Mouse (Mus musculus): ENCODE data around the gene Nbr1.
A peak's percentile ranks its signal among the peaks of the same experiment; 100 is the strongest.

Gene Nbr1

DNA sequence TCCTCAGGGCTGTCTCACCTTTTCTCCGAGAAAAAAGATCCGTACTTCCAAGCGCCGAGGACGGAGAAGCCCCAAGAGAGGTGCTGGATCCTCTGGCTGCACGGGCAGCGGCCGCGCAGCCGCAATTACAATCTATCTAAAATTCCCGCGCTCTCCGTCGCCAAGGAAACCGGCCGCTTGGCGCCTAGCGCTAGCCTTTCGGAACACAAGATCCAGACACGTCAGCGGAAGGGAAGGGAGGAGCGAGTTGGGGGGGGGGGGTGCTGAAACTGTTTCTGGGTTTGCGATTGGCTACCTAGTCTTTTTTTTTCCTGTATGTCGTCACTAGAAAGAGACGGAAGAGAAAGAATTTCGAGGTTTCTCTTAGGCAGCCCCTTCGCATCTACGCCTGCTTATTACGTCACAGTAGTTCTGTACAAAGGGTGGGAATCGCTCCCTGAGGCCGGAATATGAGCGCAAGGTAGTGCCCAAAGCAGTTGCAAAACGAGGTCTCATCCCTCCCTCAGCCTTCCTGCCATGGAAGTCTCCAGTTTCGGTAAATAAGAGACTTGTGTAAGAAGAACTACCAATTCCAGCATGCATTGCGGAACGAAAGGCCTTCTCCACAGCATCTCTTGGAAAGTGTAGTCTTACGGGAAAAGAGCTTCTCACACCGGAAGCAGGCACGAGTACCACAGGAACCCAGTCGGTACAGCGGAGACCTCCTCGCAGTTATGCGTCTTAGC is at the start of gene Nbr1, which contains the start of gene Brca1:
Nbr1 (plus strand) TSS at position 399 of the 725 bp plus-strand sequence.
Brca1 (minus strand) TSS at position 205 of the 725 bp plus-strand sequence.
- DNase-seq (ENCODE audit: inconsistent age in 2 of 2, low spot score in 1 of 2): peak; percentile 90 to 99

DNA sequence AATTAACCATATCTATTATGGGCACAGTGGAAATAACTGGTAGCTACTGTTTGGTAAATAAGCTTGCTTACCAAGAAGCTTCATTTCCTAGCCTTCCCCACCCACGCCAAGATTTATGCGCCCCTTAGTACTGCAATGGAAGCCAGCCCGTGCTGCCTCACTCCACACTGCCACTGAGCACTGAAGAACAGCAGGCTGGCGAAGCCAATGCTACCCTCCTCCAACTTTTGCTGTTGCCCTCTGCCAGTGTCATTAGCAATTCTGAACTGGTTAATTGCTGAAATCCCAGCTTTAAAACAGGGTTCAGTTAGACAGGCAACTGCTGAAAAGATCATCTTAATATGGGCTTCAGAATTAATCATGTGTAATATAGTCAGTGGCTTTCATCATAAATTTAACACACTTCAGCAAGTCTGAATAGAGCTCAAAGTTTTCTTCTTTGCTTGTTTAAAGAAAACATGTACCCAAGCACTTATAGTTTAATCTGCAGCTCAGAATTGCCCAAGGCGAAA is 45.6 kb upstream of the Nbr1 start:
- DNase-seq (ENCODE audit: inconsistent age in 2 of 2, low spot score in 1 of 2): no peak

DNA sequence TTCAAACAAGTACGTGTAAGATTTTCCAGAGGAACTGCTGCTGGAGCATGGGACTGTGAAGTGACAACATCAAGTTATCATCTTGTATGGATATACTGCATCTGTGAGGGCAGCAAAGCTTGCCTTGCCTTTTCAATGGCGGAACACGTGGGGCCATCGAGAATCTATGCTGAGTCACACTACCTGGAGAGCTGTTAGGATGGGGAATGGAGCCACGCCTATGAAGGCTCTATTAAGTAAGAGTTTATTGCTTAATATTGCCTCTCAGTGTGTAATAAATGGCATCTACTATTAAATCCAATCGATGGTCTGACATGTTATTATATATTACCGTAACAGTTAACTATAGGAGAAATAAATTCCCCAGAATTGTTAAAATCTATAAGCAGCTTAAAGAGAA is 44.9 kb upstream of the Nbr1 start:
- DNase-seq (ENCODE audit: inconsistent age in 2 of 2, low spot score in 1 of 2): no peak

DNA sequence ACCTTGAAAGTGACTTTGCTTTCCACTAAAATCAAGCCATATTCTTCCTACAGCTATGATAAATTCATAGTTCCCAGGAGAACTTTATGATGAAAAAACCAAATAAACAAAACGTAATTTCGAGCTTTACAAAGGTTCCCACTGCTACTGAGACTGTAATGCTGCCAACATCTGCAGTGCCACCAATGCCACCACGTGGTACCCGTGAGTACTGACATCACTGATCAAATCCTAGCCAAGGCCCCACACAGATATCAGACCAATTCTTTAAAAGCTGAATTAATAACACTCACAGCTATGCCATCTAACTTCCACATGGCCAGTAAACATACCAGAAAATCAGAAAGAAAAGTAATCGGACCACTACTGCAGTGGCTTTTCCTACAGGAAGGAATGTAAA is 33.0 kb upstream of the Nbr1 start:
- DNase-seq (ENCODE audit: inconsistent age in 2 of 2, low spot score in 1 of 2): peak; percentile 8 to 58

DNA sequence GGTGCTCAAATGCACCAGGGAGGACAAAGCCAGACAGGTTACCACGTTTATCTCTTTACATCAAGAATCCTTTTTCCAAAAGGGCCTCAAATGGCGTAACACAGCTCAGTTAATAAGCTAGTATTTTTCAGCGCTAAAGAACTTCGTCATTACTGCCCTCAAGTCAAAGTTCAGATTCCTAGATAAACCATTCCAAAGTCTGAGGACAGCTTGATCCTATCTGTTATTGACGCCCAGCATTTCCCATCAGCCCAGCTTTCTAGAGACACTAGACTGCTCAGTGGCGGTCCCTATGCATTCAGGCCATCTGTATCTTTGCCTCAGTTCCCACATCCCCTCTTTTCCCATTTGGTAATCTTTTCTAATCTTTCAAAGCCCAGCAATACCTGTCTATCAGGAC is 32.6 kb upstream of the Nbr1 start:
- no peak for DNase-seq (ENCODE audit: inconsistent age in 2 of 2, low spot score in 1 of 2)

DNA sequence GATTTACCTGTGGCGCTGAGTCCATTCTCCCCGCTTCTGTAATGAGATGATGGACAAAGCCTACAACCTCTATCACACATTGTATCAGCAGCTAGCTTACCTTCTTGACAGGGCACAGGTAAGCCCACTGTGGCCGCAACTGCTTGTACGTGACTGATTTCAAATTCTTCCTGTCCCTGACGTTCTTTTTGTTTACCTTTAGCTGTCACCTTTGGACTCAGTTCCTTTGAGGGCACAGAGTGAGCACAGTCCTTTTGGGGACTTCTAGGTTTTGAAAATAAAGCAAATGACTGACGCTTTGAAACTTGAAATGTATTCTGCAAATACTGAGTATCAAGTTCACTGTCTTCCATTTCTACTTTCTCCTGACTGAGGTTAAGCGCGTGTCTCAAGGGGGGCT is 27.5 kb upstream of the Nbr1 start:
- DNase-seq (ENCODE audit: inconsistent age in 2 of 2, low spot score in 1 of 2): no peak

DNA sequence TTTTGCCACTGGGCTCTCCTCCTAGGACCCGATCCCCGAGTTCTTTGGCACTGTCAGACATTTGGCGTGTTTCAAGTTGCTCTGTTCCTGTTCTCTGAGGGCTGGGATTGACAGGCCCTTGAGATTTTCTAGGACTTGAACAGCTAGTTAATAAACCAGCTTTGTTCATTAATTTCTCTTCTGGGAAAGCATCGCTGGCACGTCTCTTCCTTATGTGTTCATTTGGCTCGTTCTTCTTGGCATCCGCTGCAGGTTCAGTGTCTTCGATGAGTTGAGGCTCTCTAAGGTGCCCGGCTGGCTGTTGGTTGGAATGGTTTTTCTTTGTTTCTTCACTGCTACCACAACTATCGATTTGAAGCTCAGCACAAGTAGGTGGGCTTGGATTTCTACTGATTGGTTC is 26.9 kb upstream of the Nbr1 start:
- DNase-seq (ENCODE audit: inconsistent age in 2 of 2, low spot score in 1 of 2): no peak

DNA sequence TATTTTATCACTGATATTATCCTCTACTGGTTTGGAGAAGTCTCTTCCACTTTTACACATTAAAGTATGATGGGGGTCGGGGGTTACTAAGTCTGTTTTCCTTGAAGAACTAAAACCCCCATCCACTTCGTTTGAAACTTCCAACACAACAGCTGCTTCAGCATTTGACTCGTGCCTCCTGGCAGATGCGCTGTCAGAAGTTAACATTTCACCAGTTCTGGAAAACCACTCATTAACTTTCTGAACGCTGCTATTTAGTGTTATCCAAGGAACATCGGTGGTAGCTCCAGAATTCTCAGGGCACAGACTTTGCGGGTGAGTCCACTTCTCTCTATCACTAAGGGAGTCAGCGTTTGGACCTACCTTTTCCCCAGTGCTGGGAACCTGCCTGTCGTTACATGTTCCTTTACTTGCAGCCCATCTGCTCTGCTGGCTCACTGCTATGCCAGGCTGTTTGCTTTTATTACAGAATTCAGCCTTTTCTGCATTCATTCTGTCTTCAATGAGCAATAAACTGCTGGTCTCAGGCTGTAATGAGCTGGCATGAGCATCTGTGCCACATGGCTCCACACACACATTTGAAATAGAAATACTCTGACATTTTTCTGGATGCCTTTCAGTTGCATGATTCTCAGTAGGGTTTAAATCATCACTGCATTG is 25.9 kb upstream of the Nbr1 start:
- peak in 1 of 2 experiments; percentile 11 for DNase-seq (ENCODE audit: inconsistent age in 2 of 2, low spot score in 1 of 2)

DNA sequence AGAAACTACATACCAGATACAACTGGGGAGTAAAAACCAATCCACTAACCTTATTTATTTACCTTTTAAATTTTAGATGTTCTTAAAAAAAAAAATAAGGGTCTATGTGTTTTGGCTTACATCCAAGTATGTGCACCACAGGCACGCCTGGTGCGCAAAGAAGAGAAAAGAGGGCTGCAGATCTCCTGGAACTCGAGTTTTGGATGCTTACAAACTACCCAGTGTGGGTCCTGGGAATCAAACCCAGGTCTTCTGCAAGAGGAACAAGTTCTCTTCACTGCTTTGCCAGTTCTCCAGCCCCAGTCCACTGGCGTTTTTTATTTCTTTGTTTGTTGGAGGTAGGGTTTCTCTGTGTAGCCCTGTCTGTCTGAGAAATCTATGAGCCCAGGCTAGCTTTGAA is 25.3 kb upstream of the Nbr1 start:
- DNase-seq (ENCODE audit: inconsistent age in 2 of 2, low spot score in 1 of 2): peak in 1 of 2 experiments; percentile 11

DNA sequence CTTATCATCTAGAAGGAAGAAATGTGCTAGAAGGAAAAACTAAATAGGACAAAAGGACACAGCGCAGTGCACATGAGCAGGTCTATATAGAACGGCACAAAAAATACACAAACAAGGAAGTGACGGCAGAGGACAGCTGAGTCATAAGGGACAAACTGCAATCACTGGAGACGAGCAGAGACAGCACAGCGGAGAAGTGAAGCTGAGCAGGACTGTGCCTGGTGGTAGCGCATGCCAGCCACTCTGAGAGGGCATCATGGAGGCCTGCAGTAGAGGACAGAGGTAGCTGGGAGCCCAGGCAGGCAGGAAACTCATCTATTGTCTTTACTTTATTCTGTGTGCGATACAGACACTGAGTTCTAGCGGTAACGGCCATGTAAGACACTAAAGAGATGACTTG is 8.4 kb upstream of the Nbr1 start:
- DNase-seq (ENCODE audit: inconsistent age in 2 of 2, low spot score in 1 of 2): no peak

DNA sequence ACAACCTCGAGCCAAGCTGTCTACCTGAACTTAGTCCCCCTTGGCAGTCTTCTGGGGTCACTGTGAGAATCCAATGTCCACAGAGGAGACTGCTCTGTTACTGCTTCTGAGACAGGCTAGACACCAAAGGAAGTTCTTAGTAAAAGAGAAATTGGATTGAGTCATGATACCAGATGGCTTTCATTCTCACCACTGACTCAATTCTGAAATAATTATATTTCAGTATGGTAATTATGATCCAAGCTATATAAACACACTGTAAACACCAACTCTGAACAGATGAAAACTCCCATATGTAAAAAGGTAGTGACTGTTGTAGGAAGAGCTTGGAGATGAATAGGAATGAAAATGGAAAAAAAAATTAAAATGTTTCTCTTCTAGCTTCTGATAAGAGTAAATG is 7.8 kb upstream of the Nbr1 start:
- DNase-seq (ENCODE audit: inconsistent age in 2 of 2, low spot score in 1 of 2): no peak

DNA sequence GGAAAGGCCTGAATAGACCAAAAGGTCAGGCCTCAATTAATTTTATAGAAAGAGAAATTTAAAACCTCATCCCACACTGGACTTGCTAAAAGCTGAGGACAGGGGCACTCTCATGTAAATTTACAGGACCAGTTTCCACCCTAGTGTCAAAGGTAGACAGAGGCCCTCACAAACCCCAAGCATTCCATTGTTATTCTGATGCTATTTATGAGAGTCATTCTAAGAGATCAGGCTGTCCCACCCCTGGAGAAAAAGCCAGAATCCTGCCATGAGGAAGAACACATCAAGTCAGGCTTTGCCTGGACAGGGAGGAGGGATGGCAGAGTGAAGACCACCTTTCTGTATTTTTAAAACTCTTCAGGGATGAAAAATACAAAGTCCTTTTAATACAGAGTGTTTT is 3.4 kb upstream of the Nbr1 start:
- no peak for DNase-seq (ENCODE audit: inconsistent age in 2 of 2, low spot score in 1 of 2)

DNA sequence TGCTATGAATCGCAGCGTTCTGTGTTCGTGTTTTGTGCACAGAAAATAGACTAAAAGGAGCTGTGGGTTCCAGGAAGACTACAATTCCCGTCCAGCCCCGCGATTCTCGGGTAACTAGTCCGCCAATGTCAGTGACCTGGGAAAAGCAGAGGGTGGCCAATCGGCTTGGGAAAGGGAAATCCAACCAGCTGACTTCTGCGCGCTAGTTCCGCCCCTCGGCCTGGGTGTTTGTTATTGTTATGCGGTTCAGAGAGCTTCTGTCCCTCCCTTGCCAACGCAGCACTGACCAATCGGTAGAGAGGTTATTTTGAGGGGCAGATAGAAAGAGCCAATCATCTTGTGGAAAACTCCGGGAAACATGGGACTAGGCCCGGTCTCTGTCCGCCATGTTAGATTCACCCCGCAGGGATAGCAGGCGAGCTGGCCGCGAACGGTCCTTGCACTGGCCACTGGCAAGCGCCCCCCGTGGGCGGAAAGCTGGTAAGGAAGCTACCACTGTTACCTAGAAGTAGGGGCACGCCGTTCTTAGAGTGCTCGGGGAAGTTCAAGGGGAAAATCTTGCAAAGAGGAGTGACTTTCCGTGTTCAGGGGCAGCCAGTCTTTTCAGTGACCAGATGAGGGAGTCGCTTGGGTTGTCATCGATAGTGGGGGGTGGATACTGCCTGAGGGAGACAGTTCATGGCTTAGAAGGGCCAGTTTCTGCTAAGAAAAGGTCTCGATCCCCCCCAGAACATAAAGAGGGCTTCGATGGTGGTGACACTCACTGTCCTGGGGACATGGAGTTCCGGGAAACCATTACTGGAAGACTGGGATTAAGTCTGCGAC is 739 bp downstream of the Nbr1 start:
- peak; percentile 99 for DNase-seq (ENCODE audit: inconsistent age in 2 of 2, low spot score in 1 of 2)

DNA sequence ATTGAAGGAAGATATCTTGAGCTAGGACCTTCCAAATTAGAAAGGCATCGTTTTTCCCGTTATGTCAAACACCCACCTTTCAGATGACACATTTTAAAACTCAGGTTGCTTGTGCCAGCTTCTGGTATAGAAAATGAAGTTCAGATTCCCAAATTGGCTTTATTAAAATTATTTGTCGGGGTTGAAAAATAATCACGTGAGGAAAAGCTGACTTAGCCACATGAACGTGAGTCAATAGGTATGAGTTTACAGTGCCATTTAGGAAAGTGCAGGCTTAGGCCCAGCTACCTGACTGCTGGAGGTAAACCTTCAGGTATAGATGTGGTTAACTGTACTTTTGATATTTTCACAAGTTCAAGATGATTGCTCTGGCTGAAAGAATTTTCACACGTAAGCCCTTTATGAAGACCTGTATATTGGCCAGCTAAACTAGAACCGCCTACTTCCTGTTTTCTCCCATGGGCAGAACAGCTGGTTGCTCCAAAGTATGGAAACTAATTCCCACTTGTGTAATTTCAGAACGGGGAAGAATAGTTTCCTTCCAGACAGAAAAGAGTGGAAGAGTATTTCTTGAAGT is 1.5 kb downstream of the Nbr1 start:
- peak in 1 of 2 experiments; percentile 67 for DNase-seq (ENCODE audit: inconsistent age in 2 of 2, low spot score in 1 of 2)

DNA sequence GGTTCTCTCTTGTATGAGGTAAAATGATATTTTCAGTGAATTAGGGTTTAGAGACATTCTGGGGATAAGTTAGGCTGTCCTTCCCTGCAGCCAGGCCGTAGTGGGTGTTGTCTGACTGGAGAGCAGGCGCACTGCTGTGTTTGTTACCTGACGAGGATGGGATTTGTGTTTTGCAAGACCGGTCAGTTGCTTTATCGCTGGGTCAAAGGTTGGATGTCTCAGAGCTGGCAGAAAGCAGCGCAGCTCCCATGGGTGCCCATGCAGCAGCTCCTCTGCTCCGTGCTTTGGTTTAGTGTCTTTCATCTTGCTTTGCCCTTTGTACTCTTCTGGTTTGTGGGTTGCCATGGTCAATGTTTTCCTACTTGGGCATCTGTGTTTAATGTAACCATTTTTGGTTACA is 4.6 kb downstream of the Nbr1 start:
- DNase-seq (ENCODE audit: inconsistent age in 2 of 2, low spot score in 1 of 2): peak in 1 of 2 experiments; percentile 37

DNA sequence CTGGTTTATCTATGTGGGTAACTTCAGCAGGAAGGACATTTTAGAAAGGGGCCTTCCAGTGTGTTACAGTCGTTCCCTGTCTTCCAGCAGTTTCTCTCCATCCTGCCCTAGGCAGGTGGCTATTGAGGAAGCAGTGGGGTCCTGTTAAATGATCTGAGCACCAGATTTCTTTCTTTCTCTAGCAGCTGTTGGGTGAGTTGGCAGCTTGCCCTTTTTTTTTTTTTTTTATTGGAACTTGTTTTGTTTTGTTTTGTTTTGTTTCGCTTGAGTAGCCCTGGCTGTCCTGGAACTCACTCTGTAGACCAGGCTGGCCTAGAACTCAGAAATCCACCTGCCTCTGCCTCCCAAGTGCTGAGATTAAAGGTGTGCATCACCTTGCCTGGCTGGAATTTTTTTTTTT is 5.0 kb downstream of the Nbr1 start:
- no peak for DNase-seq (ENCODE audit: inconsistent age in 2 of 2, low spot score in 1 of 2)

DNA sequence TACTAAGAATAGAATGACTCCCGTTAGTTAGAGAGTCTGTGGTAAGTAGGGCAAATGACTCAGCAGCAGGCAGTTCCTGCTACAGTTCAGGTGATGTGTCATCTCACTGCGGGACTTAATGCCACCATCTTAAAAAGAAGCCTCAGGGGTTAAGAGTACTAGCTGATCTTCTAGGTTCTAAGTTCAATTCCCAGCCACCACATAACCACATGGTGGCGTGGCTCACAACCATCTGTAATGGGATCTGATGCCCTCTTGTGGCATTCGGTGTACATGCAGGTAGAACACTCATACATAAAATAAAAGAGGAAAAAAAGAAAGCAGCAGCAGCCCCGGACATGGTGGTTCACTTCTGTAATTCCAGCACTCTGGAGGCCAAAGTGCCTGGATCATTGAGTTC is 10.4 kb downstream of the Nbr1 start:
- DNase-seq (ENCODE audit: inconsistent age in 2 of 2, low spot score in 1 of 2): peak; percentile 40 to 77

DNA sequence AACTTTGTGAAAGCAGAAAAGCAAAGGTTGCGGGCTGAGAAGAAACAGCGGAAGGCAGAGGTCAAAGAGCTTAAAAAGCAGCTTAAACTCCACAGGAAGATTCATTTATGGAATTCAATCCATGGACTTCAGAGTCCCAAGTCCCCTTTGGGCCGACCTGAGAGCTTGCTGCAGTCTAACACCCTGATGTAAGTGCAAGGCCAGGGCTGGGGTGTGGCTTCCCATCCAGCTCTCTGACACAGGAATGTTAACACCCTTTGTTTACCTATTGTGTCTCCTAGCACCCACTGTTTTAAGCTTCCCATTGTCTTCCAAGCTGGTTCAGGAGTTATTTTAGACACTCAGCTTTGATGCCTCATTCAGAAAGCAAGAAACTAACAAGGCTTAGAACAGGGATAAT is 16.5 kb downstream of the Nbr1 start:
- DNase-seq (ENCODE audit: inconsistent age in 2 of 2, low spot score in 1 of 2): no peak

DNA sequence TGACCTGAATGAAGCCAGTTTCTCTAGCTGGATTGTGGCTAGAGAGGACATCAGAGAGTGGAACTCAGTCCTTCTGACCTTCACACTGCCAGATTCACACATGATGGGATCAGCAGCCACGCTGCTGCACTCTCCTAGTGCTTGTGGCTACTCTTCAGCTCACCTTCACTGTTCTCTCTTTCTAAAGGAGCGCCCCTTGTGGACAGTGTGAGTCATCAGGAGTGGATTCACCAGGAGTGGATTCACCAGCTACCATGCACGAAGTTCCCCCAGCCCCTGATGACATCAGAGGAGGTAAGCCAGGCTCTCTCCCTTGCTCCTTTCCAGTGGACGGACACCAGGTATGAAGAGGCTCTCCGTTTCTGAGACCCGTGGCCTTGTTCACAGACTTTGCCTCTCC is 24.2 kb downstream of the Nbr1 start:
- no peak for DNase-seq (ENCODE audit: inconsistent age in 2 of 2, low spot score in 1 of 2)

DNA sequence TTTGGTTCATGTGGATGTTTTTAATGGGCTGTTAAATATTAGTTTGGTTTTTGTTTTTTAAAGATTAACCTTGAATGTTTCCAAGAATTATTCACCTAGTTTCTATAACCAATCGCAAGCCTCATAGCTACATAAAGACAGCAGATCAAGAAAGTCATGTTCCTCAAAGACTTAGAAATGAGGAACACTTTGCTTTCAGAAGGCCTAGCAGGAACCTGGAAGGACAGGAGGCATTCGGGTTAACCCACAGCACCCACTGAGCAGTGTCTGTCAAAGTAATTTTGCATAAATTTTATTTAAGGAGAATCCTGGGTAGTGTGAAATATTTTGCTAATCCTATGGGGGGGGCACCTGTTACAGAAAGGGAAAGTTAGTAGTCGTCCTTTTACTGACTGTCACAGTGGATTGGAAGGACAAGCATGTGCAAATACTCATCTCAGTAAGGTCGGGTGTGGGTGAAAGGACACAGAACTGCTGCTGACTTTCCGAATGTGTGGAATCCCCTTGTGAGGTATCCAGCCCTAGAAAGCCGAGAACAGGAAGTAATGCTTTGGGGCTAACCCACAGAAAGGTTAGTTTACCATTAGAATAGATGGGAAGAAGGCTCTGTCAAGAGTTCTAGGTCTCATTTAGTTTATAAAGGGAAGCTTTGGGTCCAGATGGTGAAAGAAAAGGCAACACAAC is 29.3 kb downstream of the Nbr1 start:
- DNase-seq (ENCODE audit: inconsistent age in 2 of 2, low spot score in 1 of 2): no peak

Data from adrenal gland, adult (tissue).